Mouse (Mus musculus) cerebellum, adult 8-10 months (tissue): ENCODE measurements around the gene Cpeb1.

Experiments used
- DNase-seq: peaks from one replicate; pipeline ENCODE4 v3.0.0; 2022

The Cpeb1 gene

DNA sequence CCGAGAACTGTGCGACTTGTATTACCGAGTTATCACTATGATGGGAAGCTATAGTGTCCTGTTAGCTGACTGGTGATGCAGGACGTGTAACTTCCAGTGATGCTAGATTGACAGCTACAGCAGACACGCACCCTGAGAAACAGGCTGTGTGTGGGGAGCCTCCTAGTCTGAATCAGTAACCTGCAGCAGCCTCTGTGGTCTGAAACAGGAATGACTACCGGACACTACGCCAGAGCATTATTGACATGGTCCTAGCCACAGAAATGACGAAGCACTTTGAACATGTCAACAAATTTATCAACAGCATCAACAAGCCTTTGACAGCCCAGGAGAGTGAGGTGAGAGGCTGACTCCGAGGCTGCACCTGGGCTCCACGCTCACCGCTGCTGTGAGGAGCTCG, 129.2 kb downstream of the Cpeb1 start:
- DNase-seq, result no peak

DNA sequence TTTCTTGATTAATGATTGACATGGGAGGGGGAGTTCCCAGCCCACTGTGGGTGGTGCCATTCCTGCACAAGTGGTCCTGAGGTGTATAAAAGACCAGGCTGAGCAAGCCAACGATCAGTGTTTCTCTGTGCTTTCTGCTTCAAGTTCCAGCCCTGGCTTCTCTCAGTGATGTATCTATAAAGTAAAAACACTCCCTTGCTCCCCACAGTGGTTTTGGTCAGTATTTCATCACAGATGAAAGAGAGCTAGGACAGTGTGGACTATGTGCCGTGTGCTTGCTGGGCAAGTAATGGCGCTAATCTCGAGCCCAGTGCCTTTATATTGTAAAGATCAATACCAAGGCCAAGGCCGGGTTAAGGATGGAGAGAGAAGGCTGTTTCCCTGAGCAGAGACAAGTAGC, 133.5 kb downstream of the Cpeb1 start:
- no peak for DNase-seq

DNA sequence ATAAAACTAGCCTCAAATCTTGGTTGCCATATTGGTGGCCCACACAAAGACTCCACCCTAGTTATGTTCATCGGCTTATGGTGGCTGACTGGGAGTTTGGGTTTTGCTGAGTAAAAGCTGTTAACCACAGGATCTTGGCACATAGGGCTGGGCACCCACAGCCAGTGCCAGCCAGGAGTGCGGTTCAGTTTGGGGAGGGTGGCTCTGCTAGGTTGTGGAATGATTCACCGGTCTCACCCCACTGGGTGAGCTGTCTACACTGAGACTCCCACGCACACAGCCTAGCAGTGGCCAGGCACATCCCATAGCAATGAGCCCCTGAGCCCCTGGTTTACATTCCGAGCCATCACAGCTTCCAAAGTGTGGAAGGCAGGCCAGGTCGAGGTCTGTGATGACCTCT, 135.5 kb downstream of the Cpeb1 start:
- no peak for DNase-seq

DNA sequence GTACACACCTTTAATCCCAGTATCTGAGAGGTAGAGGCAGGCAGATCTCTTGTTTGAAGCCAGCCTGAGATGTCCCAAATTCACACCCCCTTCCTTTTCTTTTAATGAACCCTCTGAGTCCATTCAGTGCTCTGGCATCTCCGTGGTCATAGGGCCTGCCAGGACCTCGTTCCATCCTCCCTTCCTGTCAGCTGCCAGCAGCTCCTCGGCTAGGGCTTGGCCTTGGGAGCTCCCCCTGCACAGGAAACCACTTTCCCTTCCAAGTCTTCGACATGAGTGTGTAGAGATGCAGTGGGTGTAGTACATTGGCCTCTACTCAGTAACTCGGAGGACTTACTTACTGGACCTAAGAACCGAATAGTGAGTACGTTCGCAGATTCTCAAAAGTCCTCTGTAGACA, 139.7 kb downstream of the Cpeb1 start:
- DNase-seq, result no peak

DNA sequence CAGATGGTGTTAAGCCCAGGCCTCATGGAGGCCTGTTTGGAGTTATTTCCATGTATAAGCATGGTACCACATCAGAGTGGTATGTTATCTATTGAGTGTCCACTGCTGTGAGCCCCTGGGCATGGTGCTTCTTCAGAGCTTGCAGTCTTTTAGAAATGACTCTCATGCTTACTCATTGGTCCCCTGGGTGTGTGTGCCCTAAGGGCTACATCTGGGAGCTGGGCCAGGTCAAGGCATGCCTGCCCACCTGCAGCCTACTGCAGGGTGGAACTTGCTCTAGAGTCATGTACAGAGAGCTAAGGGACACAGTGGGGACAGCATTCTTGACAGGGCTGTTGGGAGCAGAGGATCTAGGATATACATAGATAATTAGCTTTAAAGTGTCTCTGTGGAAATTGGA, 143.7 kb downstream of the Cpeb1 start:
- DNase-seq, result no peak

DNA sequence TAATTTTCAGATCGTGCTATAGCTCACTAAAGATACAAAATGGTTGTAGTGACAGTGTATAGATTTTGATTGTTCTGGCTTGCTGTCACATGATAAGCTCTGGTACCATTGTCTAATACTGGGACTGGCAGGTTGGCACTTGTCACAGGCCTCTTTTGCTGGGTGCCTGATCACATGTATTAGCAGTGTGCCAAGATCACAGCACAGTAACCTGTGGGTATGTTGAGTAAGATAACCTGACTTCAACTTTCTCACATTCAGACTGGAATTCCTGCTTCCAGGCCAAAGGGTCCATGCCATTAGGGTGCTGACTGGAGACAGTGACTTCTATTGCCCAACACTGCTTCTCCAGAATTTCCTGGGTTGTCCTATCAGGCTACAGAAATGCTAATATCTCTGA, 144.1 kb downstream of the Cpeb1 start:
- DNase-seq, result no peak

DNA sequence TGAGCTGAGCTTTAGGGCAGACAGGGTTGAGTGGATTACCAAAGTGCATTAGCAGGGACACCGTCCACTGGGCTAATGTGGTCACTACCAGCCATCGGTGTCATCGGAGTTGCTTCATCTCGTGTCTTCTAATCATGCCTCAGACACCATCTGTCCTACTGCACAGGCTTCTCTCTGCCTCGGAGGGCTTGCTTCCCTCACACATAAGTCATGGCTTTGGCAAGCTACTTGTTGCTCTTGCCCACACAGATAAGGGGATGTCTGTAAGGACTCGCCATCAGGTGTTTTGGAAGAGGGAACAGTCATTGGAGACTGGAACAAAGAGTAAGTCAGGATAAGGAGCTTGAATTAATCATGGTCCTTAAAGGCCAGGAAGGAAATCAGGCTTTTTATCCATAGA, 146.0 kb downstream of the Cpeb1 start:
- DNase-seq, result no peak

DNA sequence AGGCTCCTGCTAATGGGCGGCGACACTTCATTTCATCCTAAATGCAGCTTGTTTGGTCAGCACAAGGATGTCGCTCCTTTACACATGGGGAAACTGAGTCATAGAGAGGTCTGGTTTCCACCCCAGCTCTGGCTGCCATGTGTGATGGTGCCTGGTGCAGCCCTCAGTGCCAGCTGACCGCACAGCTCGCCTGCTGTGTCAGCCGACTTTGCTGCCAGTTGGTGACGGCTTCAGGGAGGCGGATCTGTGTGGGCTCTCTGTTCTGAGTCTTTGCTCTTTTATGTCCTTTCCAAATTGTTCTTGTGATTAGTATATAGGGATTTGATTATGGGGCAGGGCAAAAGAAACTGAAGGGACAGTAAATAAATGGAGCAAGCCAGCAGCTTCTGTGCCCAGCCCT, 147.5 kb downstream of the Cpeb1 start:
- DNase-seq, result no peak

DNA sequence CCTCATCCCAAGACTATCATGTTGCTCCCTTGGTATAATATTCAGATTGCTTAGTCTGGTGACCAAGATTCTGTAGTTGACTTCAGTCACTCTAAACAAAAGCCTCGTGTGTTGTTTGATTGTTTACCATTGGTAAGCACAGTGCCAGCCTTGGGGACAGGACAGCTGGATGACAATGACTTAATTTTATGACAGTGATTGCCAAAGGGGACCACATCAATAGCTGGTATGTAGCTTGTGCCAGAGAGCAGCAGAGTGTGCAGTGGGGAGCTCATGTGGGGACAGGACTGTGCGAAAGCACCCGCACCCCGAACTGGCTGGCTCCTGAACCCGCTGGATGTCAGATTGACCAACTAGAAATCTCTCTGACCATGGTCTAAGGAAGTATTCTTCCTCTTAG, 150.6 kb downstream of the Cpeb1 start:
- DNase-seq, result no peak

DNA sequence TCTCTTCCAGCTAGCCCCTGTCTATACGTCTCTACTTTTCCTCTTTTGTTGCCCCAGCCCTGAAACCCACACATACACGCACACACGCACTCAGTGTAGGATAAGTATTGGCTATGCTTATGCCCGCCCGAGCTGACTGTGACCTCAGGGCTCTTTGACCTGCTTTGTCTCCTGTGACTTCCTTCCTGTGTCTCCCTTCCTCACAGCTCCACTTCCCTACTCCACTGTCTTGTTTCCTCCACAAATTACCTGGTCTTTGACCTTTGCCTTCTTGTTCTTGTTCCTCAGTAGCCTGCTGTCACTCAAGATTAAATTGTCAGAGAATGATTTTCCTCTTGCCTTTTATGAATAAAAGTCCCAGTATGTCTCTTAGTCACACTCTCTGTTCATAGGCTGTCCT, 151.2 kb downstream of the Cpeb1 start:
- no peak for DNase-seq

DNA sequence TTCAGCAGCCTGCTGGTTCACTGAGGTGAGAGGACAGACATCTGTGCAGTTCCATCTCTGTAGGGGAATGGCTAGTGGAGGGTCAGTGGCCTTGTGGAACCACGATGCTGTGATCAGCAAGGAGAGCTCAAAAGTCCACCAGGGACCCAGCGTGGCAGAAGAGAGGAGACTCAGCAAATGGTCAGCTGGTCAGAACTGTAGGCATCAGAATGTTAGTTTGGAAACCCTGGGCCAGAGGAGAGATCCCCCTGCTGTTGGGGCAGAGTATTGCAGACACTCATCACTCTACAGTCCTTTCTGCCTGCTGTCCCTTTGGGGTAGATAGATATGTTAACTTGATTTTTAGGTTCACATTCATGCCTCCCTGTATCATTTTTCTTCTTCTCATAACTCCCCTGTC, 151.6 kb downstream of the Cpeb1 start:
- DNase-seq, result no peak

DNA sequence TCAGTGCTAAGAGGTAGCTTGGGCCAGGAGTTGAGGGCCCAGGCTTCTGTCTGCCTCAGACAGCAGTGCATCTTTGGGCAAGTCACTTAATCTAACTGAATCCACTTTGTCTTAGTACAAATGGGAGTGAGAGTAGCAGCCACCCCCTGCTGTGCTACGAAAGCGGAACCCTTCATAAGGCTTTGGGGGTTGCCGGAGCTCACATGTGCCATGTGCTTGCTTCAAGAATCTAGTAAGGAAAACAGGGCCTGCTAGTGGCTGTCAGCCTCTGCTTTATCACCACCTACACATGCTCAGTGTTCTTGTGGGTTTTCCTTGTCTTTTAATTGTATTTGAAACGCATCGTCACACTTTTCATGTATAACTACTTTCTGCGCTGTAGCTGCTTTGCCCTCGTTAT, 153.9 kb downstream of the Cpeb1 start:
- no peak for DNase-seq

DNA sequence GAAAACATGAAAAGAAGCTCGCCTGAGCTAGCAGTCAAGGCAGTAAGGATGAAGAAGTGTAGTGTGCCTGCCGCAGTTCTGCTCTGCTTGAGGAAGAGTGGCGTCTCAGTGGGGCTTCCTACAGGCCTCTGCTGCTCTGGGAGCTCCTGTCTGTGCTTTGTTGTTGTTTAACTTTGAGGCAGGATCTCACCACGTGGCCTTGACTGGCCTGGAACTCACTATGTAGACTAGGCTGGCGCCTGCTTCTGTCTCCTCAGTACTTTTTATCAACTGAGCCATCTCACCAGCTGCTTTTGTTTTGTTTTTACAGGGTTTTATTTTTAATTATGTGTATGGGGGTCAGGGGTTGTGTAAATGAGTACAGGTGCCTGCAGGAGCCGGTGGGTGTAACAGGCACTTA, 157.1 kb downstream of the Cpeb1 start:
- DNase-seq, result no peak
